Mouse (Mus musculus): ENCODE data around the gene Spocd1. TPM values are rescaled to one million over a fixed set of nuclear protein-coding genes. Genes with fewer than 3 reads are reported as not detected.
"Not testable (repeated sequence)": the region's sequence is repeated elsewhere in the genome, so short reads cannot be mapped to it uniquely, and the experiment has no call there.

Spocd1 gene
- polyA plus RNA-seq, 1 experiment: 0.25 TPM

- no peak overlapping the region for H3K4me3 ChIP-seq (ENCODE audit: low read depth, low read length)
- no peaks in the 10 kb centered on the region for H3K36me3 ChIP-seq (ENCODE audit: control insufficient read depth, insufficient read depth, low read length, poor library complexity, severe bottlenecking)
- no peaks in the 10 kb centered on the region for H3K9me3 ChIP-seq (replicated peaks; ENCODE audit: control insufficient read depth, insufficient read depth, low read length, poor library complexity, severe bottlenecking)
- TF ChIP-seq POLR2A (IDR thresholded peaks at IDR 0.05; ENCODE audit: insufficient read depth, low read length) (no peak), CTCF (IDR thresholded peaks at IDR 0.05; ENCODE audit: low read depth, low read length) (peak; percentile 58)
- no peaks in the 10 kb centered on the region for H3K4me1 ChIP-seq (ENCODE audit: control insufficient read depth, insufficient read depth, low read length)
- no peak overlapping the region for H3K9ac ChIP-seq (ENCODE audit: low read depth, poor library complexity, severe bottlenecking)
- no peak overlapping the region for H3K27ac ChIP-seq (ENCODE audit: insufficient read depth, low read length)
- no peaks in the 10 kb centered on the region for H3K27me3 ChIP-seq (ENCODE audit: control insufficient read depth, insufficient read depth, low read length, poor library complexity, severe bottlenecking)
Observed at GRCm38 (mm10) chr4:129889661-129890060, 39.4 kb upstream of the Spocd1 start.

GRCm38 (mm10) chr4:129890094-129890493, 39.0 kb upstream of the Spocd1 start:
- H3K9ac ChIP-seq (ENCODE audit: low read depth, poor library complexity, severe bottlenecking): no peak overlapping the region
- TF ChIP-seq EP300 (IDR thresholded peaks at IDR 0.05; ENCODE audit: insufficient read depth, low read depth, low read length) (peak; percentile 62; the same call in 1 of the 2 replicates), CTCF (IDR thresholded peaks at IDR 0.05; ENCODE audit: low read depth, low read length) (no peak), POLR2A (IDR thresholded peaks at IDR 0.05; ENCODE audit: insufficient read depth, low read length) (no peak)
- H3K9me3 ChIP-seq (replicated peaks; ENCODE audit: control insufficient read depth, insufficient read depth, low read length, poor library complexity, severe bottlenecking): no peaks in the 10 kb centered on the region
- H3K36me3 ChIP-seq (ENCODE audit: control insufficient read depth, insufficient read depth, low read length, poor library complexity, severe bottlenecking): no peaks in the 10 kb centered on the region
- H3K27ac ChIP-seq (ENCODE audit: insufficient read depth, low read length): no peak overlapping the region
- H3K4me1 ChIP-seq (ENCODE audit: control insufficient read depth, insufficient read depth, low read length): no peaks in the 10 kb centered on the region
- H3K27me3 ChIP-seq (ENCODE audit: control insufficient read depth, insufficient read depth, low read length, poor library complexity, severe bottlenecking): no peaks in the 10 kb centered on the region
- no peak overlapping the region for H3K4me3 ChIP-seq (ENCODE audit: low read depth, low read length)

GRCm38 (mm10) chr4:129894861-129895260, 34.2 kb upstream of the Spocd1 start:
- no peaks in the 10 kb centered on the region for H3K27me3 ChIP-seq (ENCODE audit: control insufficient read depth, insufficient read depth, low read length, poor library complexity, severe bottlenecking)
- H3K9me3 ChIP-seq (replicated peaks; ENCODE audit: control insufficient read depth, insufficient read depth, low read length, poor library complexity, severe bottlenecking): no peaks in the 10 kb centered on the region
- no peaks in the 10 kb centered on the region for H3K36me3 ChIP-seq (ENCODE audit: control insufficient read depth, insufficient read depth, low read length, poor library complexity, severe bottlenecking)
- H3K4me3 ChIP-seq (ENCODE audit: low read depth, low read length): no peak overlapping the region
- no peaks in the 10 kb centered on the region for H3K4me1 ChIP-seq (ENCODE audit: control insufficient read depth, insufficient read depth, low read length)
- TF ChIP-seq CTCF (IDR thresholded peaks at IDR 0.05; ENCODE audit: low read depth, low read length): no peak
- no peak for TF ChIP-seq POLR2A (IDR thresholded peaks at IDR 0.05; ENCODE audit: insufficient read depth, low read length)
- no peak for TF ChIP-seq EP300 (IDR thresholded peaks at IDR 0.05; ENCODE audit: insufficient read depth, low read depth, low read length)
- H3K9ac ChIP-seq (ENCODE audit: low read depth, poor library complexity, severe bottlenecking): no peak overlapping the region
- H3K27ac ChIP-seq (ENCODE audit: insufficient read depth, low read length): no peak overlapping the region

- H3K9ac ChIP-seq (ENCODE audit: low read depth, poor library complexity, severe bottlenecking); H3K9me3 ChIP-seq (replicated peaks; ENCODE audit: control insufficient read depth, insufficient read depth, low read length, poor library complexity, severe bottlenecking); H3K36me3 ChIP-seq (ENCODE audit: control insufficient read depth, insufficient read depth, low read length, poor library complexity, severe bottlenecking); H3K4me3 ChIP-seq (ENCODE audit: low read depth, low read length); H3K4me1 ChIP-seq (ENCODE audit: control insufficient read depth, insufficient read depth, low read length); H3K27me3 ChIP-seq (ENCODE audit: control insufficient read depth, insufficient read depth, low read length, poor library complexity, severe bottlenecking); H3K27ac ChIP-seq (ENCODE audit: insufficient read depth, low read length): not testable (repeated sequence)
Observed at GRCm38 (mm10) chr4:129898815-129899214, 30.2 kb upstream of the Spocd1 start.

- H3K27ac ChIP-seq (ENCODE audit: insufficient read depth, low read length): no peak overlapping the region
- no peaks in the 10 kb centered on the region for H3K9me3 ChIP-seq (replicated peaks; ENCODE audit: control insufficient read depth, insufficient read depth, low read length, poor library complexity, severe bottlenecking)
- H3K27me3 ChIP-seq (ENCODE audit: control insufficient read depth, insufficient read depth, low read length, poor library complexity, severe bottlenecking): no peaks in the 10 kb centered on the region
- no peaks in the 10 kb centered on the region for H3K36me3 ChIP-seq (ENCODE audit: control insufficient read depth, insufficient read depth, low read length, poor library complexity, severe bottlenecking)
- no peak overlapping the region for H3K9ac ChIP-seq (ENCODE audit: low read depth, poor library complexity, severe bottlenecking)
- TF ChIP-seq CTCF (IDR thresholded peaks at IDR 0.05; ENCODE audit: low read depth, low read length): no peak
- TF ChIP-seq EP300 (IDR thresholded peaks at IDR 0.05; ENCODE audit: insufficient read depth, low read depth, low read length): no peak
- no peak for TF ChIP-seq POLR2A (IDR thresholded peaks at IDR 0.05; ENCODE audit: insufficient read depth, low read length)
- no peak overlapping the region for H3K4me3 ChIP-seq (ENCODE audit: low read depth, low read length)
- no peaks in the 10 kb centered on the region for H3K4me1 ChIP-seq (ENCODE audit: control insufficient read depth, insufficient read depth, low read length)
Observed at GRCm38 (mm10) chr4:129902394-129902793, 26.7 kb upstream of the Spocd1 start.

- Histone ChIP-seq H3K36me3 (ENCODE audit: control insufficient read depth, insufficient read depth, low read length, poor library complexity, severe bottlenecking) (no peaks in the 10 kb centered on the region), H3K27ac (ENCODE audit: insufficient read depth, low read length) (no peak overlapping the region), H3K27me3 (ENCODE audit: control insufficient read depth, insufficient read depth, low read length, poor library complexity, severe bottlenecking) (no peaks in the 10 kb centered on the region), H3K9me3 (replicated peaks; ENCODE audit: control insufficient read depth, insufficient read depth, low read length, poor library complexity, severe bottlenecking) (no peaks in the 10 kb centered on the region), H3K4me3 (ENCODE audit: low read depth, low read length) (no peak overlapping the region), H3K9ac (ENCODE audit: low read depth, poor library complexity, severe bottlenecking) (no peak overlapping the region), H3K4me1 (ENCODE audit: control insufficient read depth, insufficient read depth, low read length) (no peaks in the 10 kb centered on the region)
- TF ChIP-seq CTCF (IDR thresholded peaks at IDR 0.05; ENCODE audit: low read depth, low read length): no peak
- TF ChIP-seq EP300 (IDR thresholded peaks at IDR 0.05; ENCODE audit: insufficient read depth, low read depth, low read length): no peak
- no peak for TF ChIP-seq POLR2A (IDR thresholded peaks at IDR 0.05; ENCODE audit: insufficient read depth, low read length)
Observed at GRCm38 (mm10) chr4:129903577-129903976, 25.5 kb upstream of the Spocd1 start.

Data from ES-Bruce4 (cell line).